Mouse (Mus musculus) small intestine, adult 2 months (tissue): ENCODE measurements at regions not wholly inside any gene's neighbourhood (a gene's known extent, or its start where the extent isn't known, plus 50 kb on each side); places are given as distances from the start of the nearest gene placed in this dataset.

Experiments
- CTCF ChIP-seq: fragments of 200-500 bp; IDR thresholded peaks from 2 replicates; pipeline ENCODE4 v1.5.1; 2012; ENCODE audit warnings: low read depth, mild to moderate bottlenecking, control low read depth, inconsistent platforms, low read length, moderate library complexity, mixed read lengths; ENCODE audit not compliant: insufficient replicate concordance, insufficient read length; ENCODE audit errors: extremely low read depth
- POLR2A ChIP-seq: fragments of 200-500 bp; IDR thresholded peaks from 2 replicates; pipeline ENCODE4 v1.6.1; 2012; ENCODE audit warnings: low read depth, mild to moderate bottlenecking, control low read depth, inconsistent platforms, low read length, moderate library complexity

- TF ChIP-seq CTCF (no peak), POLR2A (no peak)
These were observed 233.9 kb downstream of the Lmx1a start for GRCm38 (mm10) chr1:167922917-167923316.
